Mouse (Mus musculus): ENCODE results near the gene Cpz. TPM values are rescaled to one million over a fixed set of nuclear protein-coding genes. Genes with fewer than 3 reads are reported as not detected.

The Cpz gene
- total RNA-seq, 2 experiments from 2014 or later, result 0.43 to 1.3 TPM

DNA sequence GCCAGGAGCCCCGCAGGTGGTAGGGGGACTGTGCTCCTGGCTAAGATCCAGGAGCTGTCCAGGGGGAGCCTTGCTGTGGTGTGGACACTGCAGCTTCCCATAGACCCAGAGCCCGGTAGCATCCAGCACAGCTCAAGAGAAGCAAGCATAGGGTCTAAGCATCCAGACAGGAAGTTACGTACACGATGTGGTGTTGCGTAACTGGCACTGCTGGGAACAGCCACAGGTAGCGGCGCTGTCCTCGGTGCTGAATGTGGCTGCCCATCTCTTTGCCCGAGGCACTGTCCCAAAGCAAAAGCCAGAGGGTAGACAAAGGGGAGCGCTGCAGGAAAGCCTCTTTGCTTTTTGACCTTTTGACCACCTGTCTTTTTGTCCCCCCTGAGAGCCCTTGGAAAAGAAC is 6.1 kb upstream of the Cpz start:
- DNase-seq (ENCODE audit: low spot score in 2 of 2), result no peak

DNA sequence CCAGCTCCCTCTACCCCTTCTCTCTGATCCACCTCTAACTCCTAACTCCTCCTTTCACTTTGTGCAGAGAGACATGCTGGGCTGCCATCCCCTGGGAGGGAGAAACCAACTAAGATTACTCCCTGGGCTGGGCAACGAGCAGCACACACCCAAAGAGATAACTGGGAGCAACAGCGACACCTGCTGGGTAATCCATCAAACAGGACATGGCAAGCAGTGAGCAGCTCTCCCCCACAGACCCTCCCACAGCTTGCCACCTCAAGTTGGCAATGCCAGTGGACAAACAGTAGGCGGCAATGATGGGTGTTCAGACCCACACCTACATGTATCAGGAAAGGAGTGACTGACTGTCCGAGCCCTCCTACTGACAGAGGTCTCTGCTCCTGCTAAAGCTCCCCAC is 4.9 kb upstream of the Cpz start:
- peak; percentile 32 to 34 for DNase-seq (ENCODE audit: low spot score in 2 of 2)

DNA sequence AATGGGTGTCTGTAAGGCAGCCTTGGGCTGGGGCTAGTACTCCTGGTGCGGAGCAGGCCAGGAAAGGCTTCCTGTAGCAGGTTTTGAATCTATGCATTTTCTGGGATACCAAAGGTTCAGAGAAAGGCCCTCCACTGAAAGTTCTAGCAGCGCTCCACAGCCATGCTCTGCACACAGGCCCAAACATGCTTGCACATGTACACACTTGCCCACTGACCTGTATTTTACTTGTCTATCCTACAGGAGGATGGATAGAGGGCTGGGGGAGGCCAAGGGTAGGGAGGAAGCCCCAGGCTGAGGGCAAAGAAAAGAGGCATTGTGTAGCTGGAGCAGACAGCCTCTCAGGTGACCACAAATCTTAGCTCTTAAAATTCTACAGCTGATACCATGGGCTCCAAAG is 1.1 kb downstream of the Cpz start:
- DNase-seq (ENCODE audit: low spot score in 2 of 2), result no peak

DNA sequence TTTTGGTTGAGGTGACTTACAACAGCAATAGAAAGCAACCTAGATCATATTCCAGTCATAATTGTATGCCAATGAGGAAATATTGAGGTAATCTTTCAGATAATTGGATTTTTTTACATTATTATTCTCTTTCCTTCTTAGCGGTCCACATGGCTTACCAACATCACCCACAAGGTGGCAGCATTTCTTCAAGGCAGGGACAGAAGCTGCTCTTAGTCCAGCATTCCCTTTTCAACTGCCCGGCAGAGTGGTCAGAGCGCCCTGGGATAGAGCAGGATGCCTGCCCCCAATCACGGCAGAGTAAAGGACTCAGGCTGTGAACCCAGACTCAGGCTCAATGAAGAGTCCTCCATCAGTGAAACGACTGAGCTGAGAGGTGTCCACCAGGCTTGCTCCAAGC is 1.8 kb downstream of the Cpz start:
- DNase-seq (ENCODE audit: low spot score in 2 of 2), result peak; percentile 46 to 74

DNA sequence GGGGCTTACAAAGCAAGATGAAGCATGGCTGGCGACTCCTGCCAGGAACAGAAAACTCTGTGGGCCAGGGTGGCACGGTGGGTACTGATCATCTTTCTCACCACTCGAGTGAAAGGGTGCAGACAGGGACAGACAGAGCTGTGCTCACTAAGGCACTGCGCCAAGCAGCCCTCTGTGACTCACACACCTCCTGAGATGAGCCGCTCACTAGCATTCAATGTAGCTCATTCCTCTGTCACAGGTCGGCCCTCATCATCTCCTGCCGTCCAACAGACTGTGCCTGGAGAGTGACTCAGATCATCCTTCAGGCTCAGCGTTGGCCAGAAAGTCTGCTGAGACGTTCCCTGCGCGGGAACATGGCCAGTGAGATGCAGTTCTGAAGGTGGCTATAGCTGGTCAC is 8.7 kb downstream of the Cpz start:
- no peak for DNase-seq (ENCODE audit: low spot score in 2 of 2)

DNA sequence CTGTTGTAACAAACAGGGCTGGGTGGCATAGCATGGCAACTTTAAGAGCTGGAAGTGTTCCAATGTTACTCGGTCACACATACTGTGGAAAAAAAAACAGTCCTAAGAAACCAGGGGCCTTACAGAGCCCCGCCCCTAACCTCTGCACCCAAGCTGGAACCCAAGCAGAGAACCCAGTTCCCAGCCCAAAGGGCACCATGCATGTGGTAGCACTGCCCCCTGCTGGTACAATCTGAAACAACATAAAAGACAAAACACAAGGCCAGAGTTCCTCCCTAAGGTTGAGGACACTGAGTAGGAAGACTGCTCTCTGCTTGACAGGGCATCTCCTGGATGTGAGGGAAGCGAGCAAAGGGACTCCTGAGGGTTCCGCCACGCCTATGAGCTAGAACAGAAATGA is 14.9 kb downstream of the Cpz start:
- peak; percentile 65 to 69 for DNase-seq (ENCODE audit: low spot score in 2 of 2)

DNA sequence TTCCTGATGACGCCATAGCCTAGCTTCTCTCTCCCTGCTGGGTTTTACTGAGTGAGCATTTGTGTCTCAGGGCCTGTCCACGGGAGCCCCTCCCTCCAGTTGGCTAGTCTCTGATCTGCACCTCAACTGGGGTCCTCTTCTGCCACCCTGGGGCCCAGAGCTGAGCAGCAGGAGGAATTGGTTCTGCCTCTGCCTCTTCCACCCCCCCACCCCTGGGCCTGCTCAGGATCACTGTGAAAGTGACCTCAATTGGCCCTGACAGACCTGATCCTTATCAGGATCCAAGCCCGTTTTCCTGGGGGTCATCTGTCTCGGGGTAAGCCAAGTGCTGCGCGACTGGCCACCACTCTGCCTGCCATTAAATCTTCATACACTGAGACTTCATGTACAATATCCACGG is 20.5 kb downstream of the Cpz start:
- DNase-seq (ENCODE audit: low spot score in 2 of 2), result no peak

DNA sequence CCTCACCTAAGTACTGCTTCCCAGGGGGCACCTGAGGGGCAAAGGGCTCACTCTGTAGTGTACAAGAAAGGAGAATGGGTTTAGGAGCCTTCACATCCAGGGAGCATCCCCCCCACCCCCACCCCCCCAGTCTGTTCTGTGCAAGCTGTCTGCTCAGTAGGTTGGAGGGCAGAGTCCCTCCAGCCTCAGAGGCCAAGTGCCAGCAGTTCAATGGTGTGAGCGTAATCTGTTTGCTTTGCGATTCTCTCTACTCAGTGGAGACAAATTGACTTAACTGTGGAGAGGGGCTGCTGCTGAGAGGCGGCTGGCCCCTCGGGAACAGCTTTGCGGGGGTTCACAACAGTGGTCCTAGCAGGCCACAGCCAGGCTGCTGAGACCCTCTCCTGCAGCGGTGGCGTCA is 28.2 kb downstream of the Cpz start:
- no peak for DNase-seq (ENCODE audit: low spot score in 2 of 2)

DNA sequence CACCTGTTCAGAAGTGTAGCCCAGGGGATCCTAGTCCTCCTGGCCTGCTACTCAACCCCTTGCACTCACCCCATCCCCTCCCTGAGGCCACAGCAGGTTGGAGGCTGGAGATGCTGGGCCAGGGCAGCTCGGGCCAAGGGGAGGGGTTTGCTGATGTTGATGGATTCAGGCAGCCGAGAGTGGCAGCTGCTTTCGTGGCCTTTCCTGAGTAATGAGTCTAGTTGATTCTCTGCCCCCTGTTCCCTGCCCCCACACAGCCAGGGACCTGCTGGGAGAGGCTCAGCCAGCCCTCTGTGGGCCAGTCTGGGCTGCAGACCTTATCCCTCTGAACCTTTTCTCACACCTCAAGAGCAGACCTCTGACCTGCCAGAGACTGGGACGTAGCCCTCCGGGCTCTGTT is 29.5 kb downstream of the Cpz start:
- DNase-seq (ENCODE audit: low spot score in 2 of 2), result no peak

DNA sequence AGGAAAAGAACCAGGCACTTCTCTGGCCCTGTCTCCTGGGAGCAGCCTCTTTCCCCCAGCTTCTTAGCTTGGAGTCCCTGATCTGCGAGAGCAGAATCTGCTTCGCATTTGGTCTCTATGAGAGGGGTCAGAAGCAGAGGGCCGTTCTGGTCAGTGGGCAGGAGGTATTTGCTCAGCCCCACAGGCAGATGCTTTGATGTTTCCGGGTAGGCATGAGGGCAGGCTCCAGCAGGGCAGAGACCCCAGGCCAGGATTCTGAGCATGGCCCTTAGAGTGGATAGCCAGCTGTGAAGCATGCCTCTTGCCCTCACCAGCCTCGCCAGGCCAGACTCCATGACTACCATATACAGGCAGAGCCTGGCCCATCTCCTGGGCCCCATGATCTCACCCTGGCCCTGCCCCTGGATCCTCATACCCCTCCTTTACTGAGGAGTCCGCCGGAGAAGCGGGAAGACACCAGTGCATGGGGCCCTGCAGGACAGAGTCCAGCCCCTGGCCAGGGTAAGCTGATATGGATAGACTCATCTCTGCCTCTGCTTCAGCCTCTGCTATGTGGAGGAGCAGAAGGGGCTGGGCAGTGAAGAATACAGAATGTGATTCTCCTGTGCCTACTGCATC is 30.6 kb downstream of the Cpz start:
- no peak for DNase-seq (ENCODE audit: low spot score in 2 of 2)

DNA sequence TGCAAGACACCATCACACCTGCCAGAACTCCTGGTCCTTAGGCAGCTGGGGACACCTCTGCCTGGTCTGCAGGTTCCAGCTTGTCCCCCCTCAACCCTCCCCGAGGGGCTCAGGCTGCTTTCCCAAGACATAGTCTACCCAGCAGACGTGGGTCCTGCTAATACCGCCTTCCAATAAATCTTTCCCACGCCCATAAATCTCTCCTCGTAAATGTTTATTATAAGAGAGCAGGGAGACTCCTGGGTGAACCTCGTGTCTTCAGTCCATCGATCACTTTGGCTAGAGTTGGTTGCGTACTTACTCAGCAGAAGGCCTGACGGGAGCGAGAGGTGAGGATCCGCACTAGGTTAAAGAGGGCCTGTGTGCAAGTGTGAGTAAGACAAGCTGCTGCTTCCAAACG is 31.7 kb downstream of the Cpz start:
- DNase-seq (ENCODE audit: low spot score in 2 of 2), result no peak

DNA sequence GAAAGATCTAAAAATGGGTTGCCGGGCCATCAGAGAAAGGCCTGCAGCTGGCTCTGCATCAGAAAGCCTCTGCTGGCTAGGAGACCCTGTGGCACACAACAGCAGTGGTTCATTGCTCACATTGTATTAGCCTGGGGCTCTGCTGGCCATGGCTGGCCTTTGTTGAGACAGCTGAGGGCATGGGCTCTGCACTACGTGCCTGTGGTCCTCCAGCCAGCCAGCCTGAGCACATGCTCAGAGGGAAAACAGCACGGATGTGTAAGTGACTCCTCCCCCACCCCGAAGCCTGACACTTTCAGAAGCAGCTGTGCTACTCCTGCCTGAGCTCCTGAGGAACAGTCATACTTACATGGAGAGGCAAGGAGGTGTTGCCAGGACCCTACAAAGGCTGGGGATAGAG is 46.0 kb downstream of the Cpz start:
- DNase-seq (ENCODE audit: low spot score in 2 of 2), result no peak

DNA sequence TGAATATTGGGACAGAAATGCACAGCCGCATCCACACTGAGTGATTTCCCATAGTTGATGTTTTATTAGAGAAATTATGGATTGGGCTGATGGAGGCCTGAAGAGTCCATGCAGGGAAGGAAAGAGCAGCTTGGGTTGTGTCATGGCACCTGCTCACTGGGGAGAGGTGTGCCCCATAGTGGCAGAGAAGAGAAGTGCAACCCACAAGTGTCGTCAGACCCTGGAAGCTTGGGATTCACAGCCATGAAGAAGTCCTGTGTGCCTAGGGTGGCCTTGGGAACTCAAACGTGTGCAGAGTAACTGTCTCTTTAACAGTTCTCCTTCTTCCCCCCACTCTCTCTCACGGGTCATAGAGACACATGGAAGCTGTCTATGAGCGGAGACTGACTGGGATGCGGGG is 50.3 kb downstream of the Cpz start:
- DNase-seq (ENCODE audit: low spot score in 2 of 2), result no peak

DNA sequence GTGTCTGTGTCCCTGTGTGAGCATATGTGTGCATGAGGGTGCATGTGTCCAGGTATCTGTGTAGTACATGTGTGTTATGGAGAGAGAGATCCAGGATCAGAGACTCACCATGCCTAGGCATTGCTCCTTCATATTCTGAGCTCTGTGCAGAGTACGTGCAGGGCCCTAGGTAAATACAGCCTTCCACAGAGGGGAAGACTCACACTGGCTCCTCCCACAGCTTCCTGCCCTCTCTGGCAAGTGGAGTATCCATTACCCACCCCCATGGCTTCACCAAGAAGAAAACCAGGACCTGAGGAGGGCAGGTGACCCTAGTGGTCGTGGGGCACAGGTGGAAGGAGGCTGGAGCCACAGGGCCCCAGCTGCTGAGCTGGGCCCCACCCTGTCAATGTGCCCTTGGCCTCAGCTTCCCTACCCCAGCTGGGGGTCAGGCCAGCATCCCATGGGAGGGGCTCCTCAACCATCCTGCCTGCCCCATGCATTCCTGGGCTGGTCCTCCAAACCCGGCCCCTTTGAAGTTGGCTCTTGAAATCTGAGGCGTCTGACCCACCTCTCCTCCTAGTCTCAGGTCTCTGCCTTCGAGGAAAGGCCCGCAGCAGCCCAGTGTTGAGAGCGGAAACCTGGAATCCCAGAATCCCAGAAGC is 54.5 kb downstream of the Cpz start:
- DNase-seq (ENCODE audit: low spot score in 2 of 2), result no peak

DNA sequence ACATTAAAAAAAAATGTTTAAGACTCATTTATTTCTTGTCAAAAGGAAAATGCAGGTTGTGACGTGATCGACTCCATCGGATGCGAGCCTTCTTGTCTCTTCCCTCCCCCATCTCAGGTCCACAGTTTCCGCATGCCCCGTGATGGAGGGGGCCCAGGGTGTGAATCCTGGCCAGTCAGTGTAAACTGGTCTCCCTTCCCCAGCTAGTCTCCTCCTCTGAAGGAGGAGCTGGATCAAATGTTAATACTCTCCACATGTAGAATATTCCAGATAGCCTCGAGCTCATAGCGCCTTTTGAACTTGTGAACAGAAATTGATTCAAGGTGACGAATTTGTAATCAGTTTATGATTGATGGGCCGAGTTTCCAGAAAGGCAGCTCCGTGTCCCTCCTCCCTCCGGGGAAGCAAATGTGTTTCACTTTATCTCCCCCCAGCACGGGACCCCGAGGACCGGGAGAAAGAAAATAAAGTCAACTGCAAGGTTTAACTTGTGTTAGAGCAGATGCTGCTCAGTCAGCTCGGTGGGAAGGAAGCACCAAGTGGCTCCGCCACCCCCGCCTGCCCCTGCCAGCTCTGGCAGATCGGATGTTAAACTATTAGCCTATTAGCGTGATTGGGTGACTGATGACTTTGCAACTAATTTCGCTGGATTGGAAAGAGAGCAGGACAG is 59.4 kb downstream of the Cpz start:
- no peak for DNase-seq (ENCODE audit: low spot score in 2 of 2)

DNA sequence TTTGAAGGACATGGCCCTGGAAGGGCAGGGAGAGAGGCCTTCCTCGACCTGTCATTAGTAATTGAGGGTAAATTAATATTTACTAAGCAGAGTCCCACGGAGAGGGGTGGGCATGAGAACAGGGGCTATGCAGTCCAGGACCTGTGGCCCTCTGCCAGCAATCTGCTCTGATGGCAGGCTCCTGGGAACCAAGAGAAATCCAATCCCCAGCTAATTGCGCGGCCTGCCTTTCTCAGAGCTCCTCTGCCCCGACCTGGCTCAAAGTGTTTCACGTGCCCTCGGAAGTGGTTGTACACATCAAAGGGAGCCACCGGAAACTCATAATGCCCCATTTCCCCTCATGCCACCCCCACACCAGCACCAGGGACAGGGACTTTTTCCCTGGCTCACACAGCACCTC is 63.4 kb downstream of the Cpz start:
- no peak for DNase-seq (ENCODE audit: low spot score in 2 of 2)

DNA sequence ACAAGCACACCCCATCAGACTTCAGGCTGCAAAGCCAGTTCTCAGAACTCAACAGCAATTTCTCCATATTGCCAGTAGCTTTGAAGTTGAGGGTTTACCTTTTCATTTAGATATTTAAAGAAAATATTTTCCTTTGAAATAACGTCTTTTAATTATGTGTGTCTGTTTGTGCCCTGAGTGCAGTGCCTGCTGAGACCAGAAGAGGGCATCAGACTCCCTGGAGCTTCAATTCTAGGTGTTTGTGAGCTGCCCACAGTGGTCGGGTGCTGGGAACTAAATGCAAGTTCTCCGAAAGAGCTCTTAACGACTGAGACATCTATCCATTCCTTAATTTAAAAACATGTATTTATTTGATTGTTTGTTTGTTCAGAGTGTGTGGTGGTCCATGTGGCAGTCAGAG is 65.7 kb downstream of the Cpz start:
- no peak for DNase-seq (ENCODE audit: low spot score in 2 of 2)

DNA sequence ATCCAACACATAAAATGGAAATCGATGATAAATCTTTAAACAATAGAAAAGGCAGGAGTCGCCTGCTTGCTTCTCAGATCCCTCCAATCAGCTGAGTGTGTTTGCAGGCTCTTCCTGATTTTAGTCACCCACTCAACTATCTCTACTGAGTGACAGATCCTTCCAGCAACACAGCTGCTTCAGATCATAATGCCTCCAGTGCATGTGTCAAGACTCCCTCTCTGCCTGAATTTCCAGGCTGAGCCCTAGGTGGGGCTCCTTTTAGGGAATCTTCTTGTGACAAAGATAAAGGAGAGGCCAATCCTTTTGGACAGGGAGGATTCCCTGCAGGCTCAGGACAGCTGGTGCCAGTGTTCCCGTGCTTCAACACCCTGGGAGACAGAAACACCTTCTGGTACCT is 67.2 kb downstream of the Cpz start:
- no peak for DNase-seq (ENCODE audit: low spot score in 2 of 2)

DNA sequence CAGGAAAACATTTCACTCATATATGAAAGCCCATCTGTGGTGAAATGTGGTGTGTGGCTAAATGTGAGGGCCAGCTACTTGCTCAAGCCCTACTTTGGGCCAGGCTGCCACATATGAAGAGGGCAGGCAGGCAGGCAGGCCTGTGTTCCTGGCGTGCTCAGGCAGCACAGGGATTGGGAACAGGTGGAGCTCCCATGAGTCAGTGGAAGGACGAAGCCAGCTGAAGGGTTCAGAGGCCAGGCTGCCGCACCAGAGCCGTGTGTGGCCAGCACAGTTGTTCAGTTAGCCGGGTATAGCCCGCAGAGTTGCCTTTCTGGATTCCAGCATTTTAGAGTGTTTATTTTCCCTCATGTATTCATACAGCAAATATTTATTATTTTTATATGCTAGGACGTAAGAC is 68.1 kb downstream of the Cpz start:
- DNase-seq (ENCODE audit: low spot score in 2 of 2), result no peak

DNA sequence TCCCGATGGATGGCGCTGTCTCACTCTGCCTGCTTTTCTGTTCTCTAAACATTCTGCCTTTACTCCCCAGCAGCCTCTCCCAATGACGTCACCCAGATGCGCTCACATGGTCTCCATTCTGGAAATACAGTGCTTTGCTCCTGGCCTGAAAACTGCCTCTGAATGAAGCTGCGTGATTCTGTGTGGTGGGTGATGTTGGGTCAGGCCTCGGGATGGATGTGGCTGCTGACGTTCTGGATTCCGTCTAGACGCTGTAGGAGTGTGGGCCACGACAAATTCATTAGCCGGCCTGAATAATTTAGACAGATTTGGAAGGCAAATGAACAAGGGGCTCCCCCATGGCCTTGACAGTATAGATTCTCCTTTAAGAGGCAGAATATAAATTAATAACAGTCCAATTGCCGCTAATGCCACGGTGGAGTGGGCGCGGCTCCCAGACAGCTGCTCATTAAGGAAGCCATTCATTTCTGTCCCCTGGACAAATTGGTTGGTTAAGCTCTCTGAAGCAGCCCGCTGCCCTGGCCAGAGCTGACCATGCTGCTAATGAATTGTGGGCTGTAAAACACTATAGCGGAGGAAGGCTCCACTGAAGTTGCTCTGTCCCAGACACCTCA is 71.2 kb downstream of the Cpz start:
- peak; percentile 24 to 37 for DNase-seq (ENCODE audit: low spot score in 2 of 2)

Data from layer of hippocampus, postnatal 14 days (tissue).